Mouse (Mus musculus) lung, postnatal 0 days (tissue): ENCODE data around the gene Ipp. TPM values are rescaled to one million over a fixed set of nuclear protein-coding genes. Genes with fewer than 3 reads are reported as not detected.

Source experiments
- ATAC-seq: fragments of 200-750 bp; cut with Nextera tagmentation; 2 replicates; pipeline ENCODE4 v1.8.0; 2017; ENCODE audit warnings: moderate library complexity
- DNase-seq: peaks from one replicate; pipeline ENCODE4 v3.0.0-alpha.2; 2016; ENCODE audit warnings: low spot score
- H3K27ac ChIP-seq: fragments of 300-500 bp; sonication (generic); 2 replicates; pipeline ENCODE4 v1.5.1; 2014; ENCODE audit warnings: antibody characterized with exemption, mild to moderate bottlenecking, low read length, mixed read lengths
- H3K27me3 ChIP-seq: fragments of 300-500 bp; sonication (generic); replicated peaks from 2 replicates; pipeline ENCODE4 v1.6.1; 2014; ENCODE audit warnings: low read length, mixed read lengths; ENCODE audit not compliant: insufficient read depth
- H3K36me3 ChIP-seq: fragments of 300-500 bp; sonication (generic); 2 replicates; pipeline ENCODE4 v1.6.1; 2014; ENCODE audit warnings: low read length, mixed read lengths; ENCODE audit not compliant: insufficient read depth
- H3K4me1 ChIP-seq: fragments of 300-500 bp; sonication (generic); 2 replicates; pipeline ENCODE4 v1.6.1; 2014; ENCODE audit warnings: antibody characterized with exemption, low read depth, low read length, mixed read lengths; ENCODE audit not compliant: insufficient read depth
- H3K4me2 ChIP-seq: fragments of 300-500 bp; sonication (generic); replicated peaks from 2 replicates; pipeline ENCODE4 v1.6.1; 2014; ENCODE audit warnings: low read depth, mild to moderate bottlenecking, low read length, moderate library complexity, mixed read lengths
- H3K4me3 ChIP-seq: fragments of 300-500 bp; sonication (generic); 2 replicates; pipeline ENCODE4 v1.5.1; 2014; ENCODE audit warnings: low read depth, low read length
- H3K9ac ChIP-seq: fragments of 300-500 bp; sonication (generic); replicated peaks from 2 replicates; pipeline ENCODE4 v1.6.1; 2014; ENCODE audit warnings: low read depth, mild to moderate bottlenecking
- H3K9me3 ChIP-seq: fragments of 300-500 bp; sonication (generic); 2 replicates; pipeline ENCODE4 v1.6.1; 2016; ENCODE audit warnings: low read length, mixed read lengths
- CTCF ChIP-seq: IDR thresholded peaks from 2 replicates; pipeline ENCODE4 v1.5.1; 2016; ENCODE audit warnings: antibody characterized with exemption, mild to moderate bottlenecking
- EP300 ChIP-seq: IDR thresholded peaks from 2 replicates; pipeline ENCODE4 v1.6.1; 2016; ENCODE audit warnings: antibody characterized with exemption, mild to moderate bottlenecking, control low read depth
- WGBS: fragments of 180-500 bp; shearing (Covaris S2); extraction: QIAGEN DNeasy Blood & Tissue Kit; methylation state at CpG from one replicate; pipeline ENCODE4 v1.1.7; 2014; 5-methylcytosine and 5-hydroxymethylcytosine counted together
- polyA plus RNA-seq: library from polyadenylated mRNA; unstranded; fragments of >200 nt; fragmentation: Nextera tagmentation; extraction: Ambion mirVana; gene quantifications from 2 replicates; pipeline ENCODE4 v1.2.1, GENCODE M21; 2015

The Ipp gene
- polyA plus RNA-seq, 1 experiment from 2014 or later: 6.7 TPM

GRCm38 (mm10) chr4:116555413-116556300 lies 48.3 kb downstream of the Ipp start, which contains the start of gene Tmem69:
Gene Tmem69, minus strand, starts transcription at chr4:116555936.
- peak within 1 kb of the TSS; percentile 55 for H3K4me2 ChIP-seq

GRCm38 (mm10) chr4:116556561-116557305 lies 49.4 kb downstream of the Ipp start:
- H3K4me2 ChIP-seq: peak overlapping the region; percentile 55
- under 1% methylated on average over 28 of the region's 28 CpGs for WGBS
- no peaks in the 10 kb centered on the region for H3K36me3 ChIP-seq
- H3K27ac ChIP-seq: peak overlapping the region; percentile 97
- H3K4me1 ChIP-seq: no peaks in the 10 kb centered on the region
- ATAC-seq (peak; percentile 95), DNase-seq (peak; percentile 97)
- peak overlapping the region; percentile 71 for H3K9ac ChIP-seq
- H3K4me3 ChIP-seq: peak overlapping the region; percentile 79
- H3K9me3 ChIP-seq: no peaks in the 10 kb centered on the region
- no peak for TF ChIP-seq EP300
- TF ChIP-seq CTCF: no peak; the same call in 1 of the 2 replicates
- H3K27me3 ChIP-seq: no peaks in the 10 kb centered on the region

More at GRCm38 (mm10) chr4:116555413-116556300, 48.3 kb downstream of the Ipp start, which contains the start of gene Tmem69:
- H3K27ac ChIP-seq: peak within 1 kb of the TSS; percentile 97
- H3K4me3 ChIP-seq: peak within 1 kb of the TSS; percentile 79
- WGBS: 4% methylated on average over 23 of the region's 23 CpGs
- peak within 1 kb of the TSS; percentile 71 for H3K9ac ChIP-seq
- ATAC-seq: no peak
- DNase-seq: peak; percentile 88
- no peaks in the 10 kb centered on the region for H3K27me3 ChIP-seq
- TF ChIP-seq EP300 (peak; percentile 32; the same call in 1 of the 2 replicates), CTCF (no peak)
- no peaks in the 10 kb centered on the region for H3K36me3 ChIP-seq
- no peaks in the 10 kb centered on the region for H3K9me3 ChIP-seq
- H3K4me1 ChIP-seq: no peaks in the 10 kb centered on the region

- peak; percentile 98 for DNase-seq
- no peaks in the 10 kb centered on the region for H3K36me3 ChIP-seq
- peak; percentile 96 for ATAC-seq
- peak within 1 kb of the TSS; percentile 97 for H3K27ac ChIP-seq
- H3K9me3 ChIP-seq: no peaks in the 10 kb centered on the region
- H3K4me3 ChIP-seq: peak within 1 kb of the TSS; percentile 79
- peak within 1 kb of the TSS; percentile 89 for H3K9ac ChIP-seq
- WGBS: 2% methylated on average over 64 of the region's 78 CpGs
- TF ChIP-seq CTCF (peak; percentile 61), EP300 (no peak)
- no peaks in the 10 kb centered on the region for H3K4me1 ChIP-seq
- peak within 1 kb of the TSS; percentile 55 for H3K4me2 ChIP-seq
- H3K27me3 ChIP-seq: no peaks in the 10 kb centered on the region
Observed at GRCm38 (mm10) chr4:116557306-116558121, 50.2 kb downstream of the Ipp start, which contains the start of gene Gpbp1l1. Gene Gpbp1l1, plus strand, starts transcription at chr4:116557658.

- ATAC-seq: no peak
- peak overlapping the region; percentile 55 for H3K4me2 ChIP-seq
- peak overlapping the region; percentile 79 for H3K4me3 ChIP-seq
- H3K9ac ChIP-seq: peak overlapping the region; percentile 89
- H3K9me3 ChIP-seq: no peaks in the 10 kb centered on the region
- TF ChIP-seq CTCF: no peak
- peak; percentile 46 for DNase-seq
- no peaks in the 10 kb centered on the region for H3K4me1 ChIP-seq
- peak overlapping the region; percentile 97 for H3K27ac ChIP-seq
- 1% methylated on average over 15 of the region's 15 CpGs for WGBS
- no peaks in the 10 kb centered on the region for H3K27me3 ChIP-seq
- no peaks in the 10 kb centered on the region for H3K36me3 ChIP-seq
Observed at GRCm38 (mm10) chr4:116558151-116558882, 51.0 kb downstream of the Ipp start.

Other genes starting within 250 kb of the Ipp start
- 5.9 and 7.1 TPM in 2 replicates for gene Mast2, start 43.4 kb upstream of the Ipp start, polyA plus RNA-seq
- 10.3 and 10.7 TPM in 2 replicates for gene Tmem69, start 48.4 kb downstream of the Ipp start, polyA plus RNA-seq
- gene Gpbp1l1, start 50.1 kb downstream of the Ipp start, polyA plus RNA-seq: 34.2 and 37.1 TPM in 2 replicates
- 46.2 and 47.5 TPM in 2 replicates for gene Ccdc17, start 89.1 kb downstream of the Ipp start, polyA plus RNA-seq
- gene Nasp, start 120.4 kb downstream of the Ipp start, polyA plus RNA-seq: 22.5 and 24.5 TPM in 2 replicates
- gene Akr1a1, start 144.1 kb downstream of the Ipp start, polyA plus RNA-seq: 699 and 734 TPM in 2 replicates
- 1,065 and 1,091 TPM in 2 replicates for gene Prdx1, start 178.0 kb downstream of the Ipp start, polyA plus RNA-seq
- 6.9 and 7.1 TPM in 2 replicates for gene Mmachc, start 200.9 kb downstream of the Ipp start, polyA plus RNA-seq
- gene Ccdc163, start 201.0 kb downstream of the Ipp start, polyA plus RNA-seq: 17.3 and 21.9 TPM in 2 replicates
- gene Tesk2, start 213.4 kb downstream of the Ipp start, polyA plus RNA-seq: 4.0 and 4.3 TPM in 2 replicates